Mouse (Mus musculus): ENCODE data around the gene Fam205a2. TPM values are rescaled to one million over a fixed set of nuclear protein-coding genes. Genes with fewer than 3 reads are reported as not detected.
"Not testable (repeated sequence)": the region's sequence is repeated elsewhere in the genome, so short reads cannot be mapped to it uniquely, and the experiment has no call there.

Fam205a2 gene
- under 1 TPM in 1 of 2 experiments, not detected in 1; 0.52 TPM for total RNA-seq (2021)

DNA sequence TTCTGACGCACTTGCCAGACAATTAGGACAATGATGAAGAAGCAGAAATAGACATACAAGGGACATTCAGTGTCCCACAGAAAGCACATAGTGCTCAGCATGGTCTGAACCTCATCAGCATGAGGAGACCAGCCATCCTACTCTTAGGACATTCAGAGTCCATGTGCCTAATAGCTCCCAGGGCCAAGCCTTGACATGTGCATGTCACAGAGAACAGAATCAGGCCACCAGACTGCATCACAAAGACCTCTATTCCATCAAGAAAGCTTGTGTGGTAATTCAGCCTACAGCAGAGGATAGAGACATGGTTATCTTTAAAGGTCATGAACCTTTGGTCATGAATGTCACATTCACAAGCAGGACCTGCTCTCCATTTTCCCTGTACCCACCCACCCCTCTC is at the start of gene Fam205a2:
TSS of gene Fam205a2 (minus strand) at position 101 of the 400 bp plus-strand sequence.
- not testable (repeated sequence) for DNase-seq (ENCODE audit: extremely low spot score in 1 of 2, low spot score in 1 of 2)

Other genes starting within 250 kb of the Fam205a2 start
- not detected for gene Gm21953, start 233.9 kb downstream of the Fam205a2 start, total RNA-seq (2021)
- gene Fam205a3, start 209.8 kb downstream of the Fam205a2 start, total RNA-seq (2021), result under 1 TPM in 1 of 2 experiments, not detected in 1; 0.52 TPM
- not detected for gene Gm21586, start 88.8 kb downstream of the Fam205a2 start, total RNA-seq (2021)
- gene Gm2163, start 61.4 kb downstream of the Fam205a2 start, total RNA-seq (2021), result 1 to 10 TPM; 2.1 to 2.8 TPM
- gene Gm10591, start 84.0 kb upstream of the Fam205a2 start, total RNA-seq (2021), result not detected
- gene Gm2564, start 101.5 kb upstream of the Fam205a2 start, total RNA-seq (2021), result 10 to 100 TPM; 12.3 to 13.7 TPM
- gene Ccl27b, start 127.1 kb upstream of the Fam205a2 start, total RNA-seq (2021), result 1 to 10 TPM in 1 of 2 experiments, not detected in 1; 6.1 TPM
- under 1 TPM in 1 of 2 experiments, not detected in 1; 0.47 TPM for gene Il11ra2, start 133.7 kb upstream of the Fam205a2 start, total RNA-seq (2021)
- 1 to 10 TPM in 1 of 2 experiments, under 1 TPM in 1; 0.49 to 2.7 TPM for gene 4930578G10Rik, start 207.4 kb upstream of the Fam205a2 start, total RNA-seq (2021)
- gene Ccl19, start 228.4 kb upstream of the Fam205a2 start, total RNA-seq (2021), result under 1 TPM in 1 of 2 experiments, not detected in 1; 0.86 TPM
- not detected for gene Ccl21a, start 245.8 kb upstream of the Fam205a2 start, total RNA-seq (2021)

Data from layer of hippocampus, postnatal 25 days (tissue).